Mouse (Mus musculus) lung, postnatal 0 days (tissue): ENCODE results near the gene Ntng2. TPM values are rescaled to one million over a fixed set of nuclear protein-coding genes. Genes with fewer than 3 reads are reported as not detected.

ENCODE experiments used
- ATAC-seq: fragments of 200-750 bp; cut with Nextera tagmentation; 2 replicates; pipeline ENCODE4 v1.8.0; 2017; ENCODE audit warnings: moderate library complexity
- DNase-seq: peaks from one replicate; pipeline ENCODE4 v3.0.0-alpha.2; 2016; ENCODE audit warnings: low spot score
- H3K27ac ChIP-seq: fragments of 300-500 bp; sonication (generic); 2 replicates; pipeline ENCODE4 v1.5.1; 2014; ENCODE audit warnings: antibody characterized with exemption, mild to moderate bottlenecking, low read length, mixed read lengths
- H3K27me3 ChIP-seq: fragments of 300-500 bp; sonication (generic); replicated peaks from 2 replicates; pipeline ENCODE4 v1.6.1; 2014; ENCODE audit warnings: low read length, mixed read lengths; ENCODE audit not compliant: insufficient read depth
- H3K36me3 ChIP-seq: fragments of 300-500 bp; sonication (generic); 2 replicates; pipeline ENCODE4 v1.6.1; 2014; ENCODE audit warnings: low read length, mixed read lengths; ENCODE audit not compliant: insufficient read depth
- H3K4me1 ChIP-seq: fragments of 300-500 bp; sonication (generic); 2 replicates; pipeline ENCODE4 v1.6.1; 2014; ENCODE audit warnings: antibody characterized with exemption, low read depth, low read length, mixed read lengths; ENCODE audit not compliant: insufficient read depth
- H3K4me2 ChIP-seq: fragments of 300-500 bp; sonication (generic); replicated peaks from 2 replicates; pipeline ENCODE4 v1.6.1; 2014; ENCODE audit warnings: low read depth, mild to moderate bottlenecking, low read length, moderate library complexity, mixed read lengths
- H3K4me3 ChIP-seq: fragments of 300-500 bp; sonication (generic); 2 replicates; pipeline ENCODE4 v1.5.1; 2014; ENCODE audit warnings: low read depth, low read length
- H3K9ac ChIP-seq: fragments of 300-500 bp; sonication (generic); replicated peaks from 2 replicates; pipeline ENCODE4 v1.6.1; 2014; ENCODE audit warnings: low read depth, mild to moderate bottlenecking
- H3K9me3 ChIP-seq: fragments of 300-500 bp; sonication (generic); 2 replicates; pipeline ENCODE4 v1.6.1; 2016; ENCODE audit warnings: low read length, mixed read lengths
- CTCF ChIP-seq: IDR thresholded peaks from 2 replicates; pipeline ENCODE4 v1.5.1; 2016; ENCODE audit warnings: antibody characterized with exemption, mild to moderate bottlenecking
- EP300 ChIP-seq: IDR thresholded peaks from 2 replicates; pipeline ENCODE4 v1.6.1; 2016; ENCODE audit warnings: antibody characterized with exemption, mild to moderate bottlenecking, control low read depth
- WGBS: fragments of 180-500 bp; shearing (Covaris S2); extraction: QIAGEN DNeasy Blood & Tissue Kit; methylation state at CpG from one replicate; pipeline ENCODE4 v1.1.7; 2014; 5-methylcytosine and 5-hydroxymethylcytosine counted together
- polyA plus RNA-seq: library from polyadenylated mRNA; unstranded; fragments of >200 nt; fragmentation: Nextera tagmentation; extraction: Ambion mirVana; gene quantifications from 2 replicates; pipeline ENCODE4 v1.2.1, GENCODE M21; 2015

Ntng2 gene
- polyA plus RNA-seq, 1 experiment from 2014 or later, result 1.4 TPM

GRCm38 (mm10) chr2:29230191-29230835 is 22.5 kb downstream of the Ntng2 start:
- H3K27ac ChIP-seq, result no peak overlapping the region
- H3K4me2 ChIP-seq, result no peak overlapping the region
- no peak for TF ChIP-seq CTCF
- no peak for TF ChIP-seq EP300
- H3K9ac ChIP-seq, result no peak overlapping the region
- no peaks in the 10 kb centered on the region for H3K4me1 ChIP-seq
- no peaks in the 10 kb centered on the region for H3K27me3 ChIP-seq
- no peaks in the 10 kb centered on the region for H3K36me3 ChIP-seq
- DNase-seq (no peak), ATAC-seq (no peak)
- H3K4me3 ChIP-seq, result no peak overlapping the region
- H3K9me3 ChIP-seq, result no peaks in the 10 kb centered on the region
- 56% methylated on average over 9 of the region's 9 CpGs for WGBS

DNA sequence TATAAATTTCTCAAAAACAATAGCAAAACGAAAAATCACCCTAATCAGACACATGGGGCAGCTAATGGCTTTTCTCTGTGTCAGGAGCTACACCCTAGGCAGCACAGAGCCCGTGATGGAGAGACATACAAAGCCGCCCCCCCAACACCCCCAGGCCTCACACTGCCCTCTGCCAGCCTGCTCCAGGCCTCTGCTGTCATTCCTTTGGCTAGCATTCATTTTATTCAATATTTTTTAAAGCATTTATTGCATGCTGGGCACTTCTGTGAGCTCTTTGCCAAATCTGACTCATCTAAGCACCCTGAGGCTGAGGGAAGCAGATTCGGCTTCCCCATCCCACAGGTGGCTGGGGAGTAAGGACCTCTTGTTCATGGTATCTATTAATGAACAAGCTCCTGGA is 26.1 kb downstream of the Ntng2 start:
- 51% methylated on average over 4 of the region's 4 CpGs for WGBS
- no peak for TF ChIP-seq EP300
- no peak for TF ChIP-seq CTCF
- Histone ChIP-seq H3K36me3 (no peaks in the 10 kb centered on the region), H3K27me3 (no peaks in the 10 kb centered on the region), H3K9me3 (no peaks in the 10 kb centered on the region), H3K4me1 (no peaks in the 10 kb centered on the region), H3K4me2 (no peak overlapping the region), H3K27ac (no peak overlapping the region), H3K4me3 (no peak overlapping the region), H3K9ac (no peak overlapping the region)
- DNase-seq, result no peak
- ATAC-seq, result no peak

DNA sequence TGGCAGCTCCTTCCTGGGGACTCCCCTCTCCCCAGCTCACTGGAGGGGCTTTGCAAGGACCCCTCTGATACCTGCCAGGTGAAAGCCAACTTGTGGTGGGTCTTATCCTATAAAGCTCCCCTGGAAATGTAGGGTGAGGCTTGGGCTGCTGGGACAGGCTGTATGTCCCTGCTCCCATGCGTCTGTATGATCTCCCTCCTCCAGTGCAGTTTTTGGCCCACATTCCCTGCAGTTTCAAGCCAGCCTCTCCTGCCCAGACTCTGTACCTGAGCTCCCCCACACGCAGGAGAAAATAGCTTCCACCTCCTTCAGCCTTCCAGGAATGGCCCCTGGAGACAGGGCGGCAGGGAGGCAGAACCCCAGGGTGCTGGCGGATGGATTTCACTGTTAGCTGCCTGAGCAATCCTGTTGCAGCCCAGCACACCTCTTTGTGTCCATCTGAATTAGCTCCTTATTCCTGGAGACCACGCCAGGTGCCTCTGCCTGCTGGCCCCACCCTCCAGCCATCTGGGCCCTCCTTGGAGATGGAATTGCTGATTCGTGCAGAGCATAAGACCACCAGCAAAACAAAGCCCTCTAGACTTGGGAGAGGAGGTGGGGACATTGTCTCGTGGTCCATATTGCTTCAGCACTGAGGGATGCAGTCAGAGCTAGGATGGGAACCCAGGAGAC is 29.1 kb downstream of the Ntng2 start:
- no peak for ATAC-seq
- no peaks in the 10 kb centered on the region for H3K36me3 ChIP-seq
- no peak overlapping the region for H3K27ac ChIP-seq
- no peak overlapping the region for H3K4me3 ChIP-seq
- no peak for TF ChIP-seq CTCF
- no peak for TF ChIP-seq EP300
- H3K27me3 ChIP-seq, result no peaks in the 10 kb centered on the region
- WGBS, result 45% methylated on average over 7 of the region's 7 CpGs
- no peaks in the 10 kb centered on the region for H3K4me1 ChIP-seq
- H3K9ac ChIP-seq, result no peak overlapping the region
- no peak for DNase-seq
- no peak overlapping the region for H3K4me2 ChIP-seq
- H3K9me3 ChIP-seq, result no peaks in the 10 kb centered on the region

GRCm38 (mm10) chr2:29222302-29222701 is 30.5 kb downstream of the Ntng2 start:
- no peaks in the 10 kb centered on the region for H3K4me1 ChIP-seq
- DNase-seq (no peak), ATAC-seq (no peak)
- no peaks in the 10 kb centered on the region for H3K9me3 ChIP-seq
- H3K27ac ChIP-seq, result no peak overlapping the region
- no peaks in the 10 kb centered on the region for H3K36me3 ChIP-seq
- H3K4me2 ChIP-seq, result no peak overlapping the region
- no peak for TF ChIP-seq EP300
- no peak for TF ChIP-seq CTCF
- no peaks in the 10 kb centered on the region for H3K27me3 ChIP-seq
- no peak overlapping the region for H3K9ac ChIP-seq
- 4% methylated on average over 4 of the region's 4 CpGs for whole genome bisulfite sequencing
- H3K4me3 ChIP-seq, result no peak overlapping the region

GRCm38 (mm10) chr2:29218831-29219230 is 34.0 kb downstream of the Ntng2 start:
- TF ChIP-seq CTCF (no peak), EP300 (no peak)
- no peaks in the 10 kb centered on the region for H3K27me3 ChIP-seq
- no peak overlapping the region for H3K9ac ChIP-seq
- H3K4me3 ChIP-seq, result no peak overlapping the region
- no peaks in the 10 kb centered on the region for H3K9me3 ChIP-seq
- 93% methylated on average over 5 of the region's 5 CpGs for WGBS
- no peak overlapping the region for H3K27ac ChIP-seq
- no peaks in the 10 kb centered on the region for H3K4me1 ChIP-seq
- DNase-seq (no peak), ATAC-seq (no peak)
- no peaks in the 10 kb centered on the region for H3K36me3 ChIP-seq
- no peak overlapping the region for H3K4me2 ChIP-seq

GRCm38 (mm10) chr2:29217897-29218296 is 34.9 kb downstream of the Ntng2 start:
- Histone ChIP-seq H3K4me3 (no peak overlapping the region), H3K27ac (no peak overlapping the region), H3K9ac (no peak overlapping the region), H3K27me3 (no peaks in the 10 kb centered on the region), H3K4me2 (no peak overlapping the region), H3K36me3 (no peaks in the 10 kb centered on the region), H3K4me1 (no peaks in the 10 kb centered on the region), H3K9me3 (no peaks in the 10 kb centered on the region)
- 67% methylated on average over 10 of the region's 10 CpGs for WGBS
- TF ChIP-seq EP300 (no peak), CTCF (peak; percentile 29; the same call in 1 of the 2 replicates)
- DNase-seq, result no peak
- ATAC-seq, result peak; percentile 52
